Mouse (Mus musculus) left cerebral cortex, postnatal 4 days (tissue): ENCODE data around the gene Rbms3. TPM values are rescaled to one million over a fixed set of nuclear protein-coding genes. Genes with fewer than 3 reads are reported as not detected.
A peak's percentile ranks its signal among the peaks of the same experiment; 100 is the strongest.

Experiments
- DNase-seq: peaks from one replicate; pipeline ENCODE4 v3.0.0-alpha.2; 2022
- intact Hi-C: fragments of 180-260 bp; cut with DNase I; formaldehyde crosslinking; loops from one replicate; pipeline ENCODE4 v1.15.1; 2025
- total RNA-seq, 2 experiments: library from RNA; stranded (reverse); gene quantifications; 2 replicates each; pipeline ENCODE4 v1.2.3; 2021

Rbms3 gene
- total RNA-seq, 2 experiments from 2014 or later, result 18.3 to 22.5 TPM

- intact Hi-C loops, result no loop called here
- DNase-seq, result no peak
Observed at GRCm38 (mm10) chr9:116569680-116570079, 1060.0 kb downstream of the Rbms3 start.

- no peak for DNase-seq
- intact Hi-C loops, result no loop called here
Observed at GRCm38 (mm10) chr9:116566711-116567110, 1063.0 kb downstream of the Rbms3 start.

GRCm38 (mm10) chr9:116557781-116558180, 1071.9 kb downstream of the Rbms3 start:
- intact Hi-C loops, result no loop called here
- no peak for DNase-seq

- DNase-seq, result no peak
- intact Hi-C loops, result no loop called here
Observed at GRCm38 (mm10) chr9:116556641-116557040, 1073.1 kb downstream of the Rbms3 start.

GRCm38 (mm10) chr9:116553181-116553580, 1076.5 kb downstream of the Rbms3 start:
- intact Hi-C loops, result no loop called here
- no peak for DNase-seq

- intact Hi-C loops, result no loop called here
- DNase-seq, result no peak
Observed at GRCm38 (mm10) chr9:116546156-116546555, 1083.6 kb downstream of the Rbms3 start.

- no peak for DNase-seq
- intact Hi-C loops, result no loop called here
Observed at GRCm38 (mm10) chr9:116542793-116543192, 1086.9 kb downstream of the Rbms3 start.

- intact Hi-C loops, result no loop called here
- no peak for DNase-seq
Observed at GRCm38 (mm10) chr9:116541976-116542375, 1087.7 kb downstream of the Rbms3 start.

GRCm38 (mm10) chr9:116535709-116536108, 1094.0 kb downstream of the Rbms3 start:
- intact Hi-C loops, result no loop called here

GRCm38 (mm10) chr9:116533381-116533780, 1096.3 kb downstream of the Rbms3 start:
- intact Hi-C loops, result no loop called here
- no peak for DNase-seq

More at GRCm38 (mm10) chr9:116535709-116536108, 1094.0 kb downstream of the Rbms3 start:
- peak; percentile 32 for DNase-seq

- intact Hi-C loops, result no loop called here
Observed at GRCm38 (mm10) chr9:116531121-116531520, 1098.6 kb downstream of the Rbms3 start.

GRCm38 (mm10) chr9:116524386-116524785, 1105.3 kb downstream of the Rbms3 start:
- intact Hi-C loops, result no loop called here
- DNase-seq, result peak; percentile 79

More at GRCm38 (mm10) chr9:116531121-116531520, 1098.6 kb downstream of the Rbms3 start:
- no peak for DNase-seq
